Mouse (Mus musculus) right cerebral cortex, postnatal 10 days (tissue): Measurements from ENCODE around the gene Uba52.
A peak's percentile ranks its signal among the peaks of the same experiment; 100 is the strongest.

ENCODE experiments used
- DNase-seq, 2 experiments: peaks; one replicate each; pipeline ENCODE4 v3.0.0; 2021; ENCODE audit warnings: low spot score in 2 of 2

The Uba52 gene

GRCm38 (mm10) chr8:70482943-70483342 is 27.7 kb downstream of the Uba52 start:
- DNase-seq, result no peak

- DNase-seq, result peak in 1 of 2 experiments; percentile 91
These were observed 28.7 kb downstream of the Uba52 start for GRCm38 (mm10) chr8:70481908-70482307.

- DNase-seq, result no peak
These were observed 33.2 kb downstream of the Uba52 start for GRCm38 (mm10) chr8:70477269-70477982.

GRCm38 (mm10) chr8:70476333-70477268 is 34.0 kb downstream of the Uba52 start, which contains the start of gene Klhl26:
TSS of gene Klhl26 (minus strand) at chr8:70476968.
- DNase-seq, result peak; percentile 95

- no peak for DNase-seq
These were observed 38.7 kb downstream of the Uba52 start for GRCm38 (mm10) chr8:70471856-70472255.

GRCm38 (mm10) chr8:70469938-70470337 is 40.7 kb downstream of the Uba52 start:
- DNase-seq, result no peak

- no peak for DNase-seq
These were observed 41.2 kb downstream of the Uba52 start for GRCm38 (mm10) chr8:70469295-70469916.

- no peak for DNase-seq
These were observed 41.9 kb downstream of the Uba52 start for GRCm38 (mm10) chr8:70468733-70469132.

- DNase-seq, result no peak
These were observed 42.7 kb downstream of the Uba52 start for GRCm38 (mm10) chr8:70467907-70468306.

- DNase-seq, result no peak
These were observed 43.3 kb downstream of the Uba52 start for GRCm38 (mm10) chr8:70467229-70467725.

GRCm38 (mm10) chr8:70466771-70467170 is 43.8 kb downstream of the Uba52 start:
- no peak for DNase-seq

- no peak for DNase-seq
These were observed 44.3 kb downstream of the Uba52 start for GRCm38 (mm10) chr8:70466305-70466704.

- no peak for DNase-seq
These were observed 44.9 kb downstream of the Uba52 start for GRCm38 (mm10) chr8:70465701-70466100.

GRCm38 (mm10) chr8:70464162-70464561 is 46.4 kb downstream of the Uba52 start:
- no peak for DNase-seq

GRCm38 (mm10) chr8:70463306-70463705 is 47.3 kb downstream of the Uba52 start:
- peak; percentile 67 to 73 for DNase-seq

- DNase-seq, result no peak
These were observed 48.1 kb downstream of the Uba52 start for GRCm38 (mm10) chr8:70462516-70462813.

GRCm38 (mm10) chr8:70461765-70462515 is 48.7 kb downstream of the Uba52 start:
- no peak for DNase-seq

- DNase-seq, result no peak
These were observed 50.0 kb downstream of the Uba52 start for GRCm38 (mm10) chr8:70460606-70461005.

GRCm38 (mm10) chr8:70460199-70460598 is 50.4 kb downstream of the Uba52 start:
- no peak for DNase-seq

- no peak for DNase-seq
These were observed 51.0 kb downstream of the Uba52 start for GRCm38 (mm10) chr8:70459636-70460035.

GRCm38 (mm10) chr8:70458462-70458861 is 52.1 kb downstream of the Uba52 start:
- DNase-seq, result no peak
